Mouse (Mus musculus): ENCODE data around the gene Ilkap.

DNA sequence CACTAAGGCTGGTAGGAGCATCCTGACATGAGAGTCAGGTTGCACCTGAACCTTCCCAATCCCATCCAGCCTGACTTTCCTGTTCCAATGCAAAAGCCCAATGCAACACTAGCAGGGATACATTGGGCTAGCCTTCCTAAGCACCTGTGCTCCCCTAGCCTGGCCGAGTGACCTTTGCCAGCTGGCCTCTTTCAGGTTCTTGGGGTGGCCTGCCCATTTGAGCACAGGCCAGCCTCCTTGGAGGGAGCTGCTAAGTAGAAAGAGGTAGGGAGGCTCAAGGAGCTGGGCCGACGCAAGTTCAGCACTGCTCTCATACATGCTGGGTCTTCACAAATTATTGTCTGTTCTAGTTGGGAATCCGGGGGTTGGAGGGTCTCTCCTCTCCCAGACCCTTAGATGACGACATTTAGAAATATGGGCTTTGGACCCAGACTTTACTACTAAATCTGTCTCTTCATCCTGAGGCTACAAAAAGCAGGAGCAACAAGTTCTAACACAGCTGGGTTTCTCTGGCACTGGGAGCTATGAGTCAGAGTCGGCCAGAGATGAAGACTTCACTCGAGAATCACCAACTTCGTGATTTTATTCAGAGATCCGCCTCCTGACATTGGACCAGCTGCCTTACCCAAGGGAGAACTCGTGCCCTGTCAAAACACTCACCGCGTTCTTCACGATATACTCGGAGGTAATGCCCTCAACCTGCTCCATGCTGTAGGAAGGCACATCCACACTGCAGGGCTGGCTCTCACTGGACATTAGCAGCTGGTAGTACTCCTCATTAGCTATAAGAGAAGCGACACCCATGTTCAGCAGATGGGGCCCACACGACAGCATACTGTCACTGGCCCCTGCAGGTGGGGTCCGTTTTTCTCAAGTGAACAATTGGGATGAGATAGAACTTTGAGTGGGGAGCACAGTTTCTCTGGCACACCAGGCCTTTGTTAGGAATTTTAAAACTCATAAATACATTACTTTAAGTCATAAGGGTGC, 46.5 kb upstream of the Ilkap start:
- TF ChIP-seq CTCF (IDR thresholded peaks at IDR 0.05) = no peak
- TF ChIP-seq POLR2A (IDR thresholded peaks at IDR 0.05; ENCODE audit: insufficient read depth, low read depth, low read length) = no peak

All from heart, adult 2 months (tissue).